Mouse (Mus musculus) megakaryocyte, embryonic 14.5 days (primary cell): ENCODE measurements around the gene Bach2.

Experiments used
- FLI1 ChIP-seq: IDR thresholded peaks from 2 replicates; pipeline ENCODE4 v1.6.1; 2012; ENCODE audit warnings: low read length, inconsistent platforms, mixed read lengths
- GATA1 ChIP-seq: IDR thresholded peaks from 3 replicates; pipeline ENCODE4 v1.6.1; 2012; ENCODE audit warnings: mixed read lengths, low read length, inconsistent platforms, borderline replicate concordance

GRCm38 (mm10) chr4:32569995-32570938 lies 331.7 kb downstream of the Bach2 start:
- TF ChIP-seq GATA1, result no peak
- TF ChIP-seq FLI1, result no peak
